Mouse (Mus musculus) left cerebral cortex, postnatal 10 days (tissue): Measurements from ENCODE around the gene Olfr710. TPM values are rescaled to one million over a fixed set of nuclear protein-coding genes. Genes with fewer than 3 reads are reported as not detected.
"Not testable (repeated sequence)": the region's sequence is repeated elsewhere in the genome, so short reads cannot be mapped to it uniquely, and the experiment has no call there.

Experiments
- DNase-seq, 2 experiments: peaks; one replicate each; pipeline ENCODE4 v3.0.0; 2021 to 2022; ENCODE audit warnings: low spot score in 2 of 2, mixed read lengths in 1 of 2; ENCODE audit errors: extremely low spot score in 1 of 2
- intact Hi-C: fragments of 180-260 bp; cut with DNase I; formaldehyde crosslinking; loops from one replicate; pipeline ENCODE4 v1.15.1; 2025
- total RNA-seq, 2 experiments: library from RNA; stranded (reverse); gene quantifications; 2 replicates each; pipeline ENCODE4 v1.2.3; 2021

Gene Olfr710
- not detected for total RNA-seq

DNA sequence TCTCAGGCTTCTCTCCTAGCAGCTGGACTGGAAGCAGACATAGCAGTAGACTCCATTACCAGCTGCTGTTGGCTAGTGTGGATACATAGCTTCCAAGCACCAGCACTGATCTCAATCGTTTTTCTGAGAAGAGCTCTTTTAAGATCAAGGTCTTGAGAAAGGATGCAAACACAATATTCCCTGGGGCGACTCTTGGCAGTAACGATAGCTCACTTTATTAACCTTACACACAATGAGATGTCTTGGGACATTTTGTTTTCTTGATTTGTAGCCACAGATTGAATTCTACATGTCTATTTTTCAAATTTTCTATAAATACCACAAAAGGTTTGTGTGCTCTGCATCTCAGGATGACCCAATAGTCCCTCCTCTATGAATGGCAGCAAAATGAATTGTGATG is at the start of gene Olfr710:
Gene Olfr710 (minus strand): TSS at position 101 of the 400 bp plus-strand sequence.
- DNase-seq: no peak
- intact Hi-C loops: no loop called here

DNA sequence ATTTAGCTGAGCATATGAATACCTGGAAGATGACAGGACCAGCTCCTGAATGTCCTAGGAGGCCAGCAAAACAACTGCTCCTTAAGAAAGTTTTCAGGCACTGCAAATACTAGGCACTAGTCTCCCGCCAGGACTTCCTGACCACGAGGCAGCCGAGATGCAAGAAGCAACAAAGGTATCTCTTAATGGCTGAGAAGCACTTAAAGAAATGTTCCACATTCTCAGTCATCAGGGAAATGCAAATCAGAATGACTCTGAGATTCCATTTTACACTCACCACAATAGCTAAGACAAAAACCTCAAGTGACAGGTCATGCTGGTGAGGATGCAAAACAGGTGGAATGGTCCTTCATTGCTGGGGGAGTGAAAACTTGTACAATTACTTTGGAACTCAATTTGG is 37.1 kb upstream of the Olfr710 start:
- intact Hi-C loops: no loop called here

DNA sequence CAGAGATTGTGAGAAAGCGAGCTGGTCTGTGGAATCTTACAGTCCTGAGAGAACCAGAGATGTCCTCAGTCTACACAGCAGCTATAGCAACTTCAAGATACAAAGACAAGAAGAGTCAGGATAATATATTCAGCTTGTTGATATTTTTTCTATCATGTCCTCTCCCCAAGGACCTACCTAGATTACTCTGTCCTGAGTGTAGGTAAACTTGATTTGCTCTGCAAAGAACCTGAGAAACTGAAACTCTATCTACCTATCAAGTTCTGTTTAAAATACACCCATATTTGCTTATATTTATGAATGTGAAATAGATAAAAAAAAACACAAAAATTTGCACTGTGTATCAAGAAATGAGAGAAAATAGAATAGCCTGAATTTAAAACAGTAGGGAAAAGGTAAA is 27.2 kb upstream of the Olfr710 start, which contains the start of gene Olfr711:
Gene Olfr711 (minus strand): TSS at position 101 of the 400 bp plus-strand sequence.
- intact Hi-C loops: no loop called here
- DNase-seq: no peak

More for the DNA sequence above, 37.1 kb upstream of the Olfr710 start:
- no peak for DNase-seq

DNA sequence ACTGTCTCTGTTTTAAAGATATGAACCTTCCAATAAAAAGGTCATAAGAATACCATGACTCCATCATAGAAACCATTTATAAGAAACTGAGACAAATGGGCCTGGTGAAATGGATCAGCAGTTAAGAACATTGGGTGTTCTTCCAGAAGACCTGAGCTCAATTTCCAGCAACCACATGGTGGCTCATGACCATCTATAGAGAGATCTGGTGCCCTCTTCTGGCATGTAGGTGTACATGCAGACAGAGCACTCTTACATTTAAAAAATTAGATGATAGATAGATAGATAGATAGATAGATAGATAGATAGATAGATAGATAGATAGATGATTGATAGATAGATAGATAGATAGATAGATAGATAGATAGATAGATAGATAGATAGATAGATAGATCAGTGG is 19.4 kb upstream of the Olfr710 start:
- DNase-seq, intact Hi-C loops: not testable (repeated sequence)

- intact Hi-C loops: no loop called here
- DNase-seq: no peak
These were observed 15.7 kb upstream of the Olfr710 start, which contains the start of gene Olfr6 for GRCm38 (mm10) chr7:106963837-106964236. TSS of gene Olfr6 (minus strand) at chr7:106963937.

DNA sequence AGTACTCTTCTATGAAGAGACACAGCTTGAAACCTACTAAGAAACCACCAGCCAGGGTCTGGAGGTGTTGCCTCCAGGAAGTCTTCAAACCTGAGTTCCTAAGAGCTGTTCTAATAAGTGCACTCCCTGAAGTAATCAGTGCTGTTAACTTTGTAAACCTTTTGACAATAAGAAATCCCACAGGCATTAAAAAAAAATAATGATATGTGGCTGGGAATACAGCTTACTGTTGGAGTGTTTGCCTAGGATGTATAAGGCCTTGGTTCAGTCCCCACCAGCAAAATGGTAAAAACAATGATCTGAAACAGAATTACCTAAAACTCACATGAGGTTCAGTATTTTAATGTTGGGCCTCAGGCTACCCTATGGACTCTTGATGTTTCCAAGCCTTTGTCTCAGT is 16.0 kb downstream of the Olfr710 start, which contains the start of gene Olfr709-ps1:
Gene Olfr709-ps1 (minus strand): TSS at position 101 of the 400 bp plus-strand sequence.
- no peak for DNase-seq
- intact Hi-C loops: no loop called here

- intact Hi-C loops: not testable (repeated sequence)
- DNase-seq: peak in 1 of 2 experiments; percentile 21
These were observed 27.2 kb downstream of the Olfr710 start for GRCm38 (mm10) chr7:106920961-106921360.

GRCm38 (mm10) chr7:106907676-106908075 is 40.4 kb downstream of the Olfr710 start, which contains the start of gene Olfr1532-ps1:
TSS of gene Olfr1532-ps1 (plus strand) at chr7:106908001.
- intact Hi-C loops: no loop called here
- no peak for DNase-seq

DNA sequence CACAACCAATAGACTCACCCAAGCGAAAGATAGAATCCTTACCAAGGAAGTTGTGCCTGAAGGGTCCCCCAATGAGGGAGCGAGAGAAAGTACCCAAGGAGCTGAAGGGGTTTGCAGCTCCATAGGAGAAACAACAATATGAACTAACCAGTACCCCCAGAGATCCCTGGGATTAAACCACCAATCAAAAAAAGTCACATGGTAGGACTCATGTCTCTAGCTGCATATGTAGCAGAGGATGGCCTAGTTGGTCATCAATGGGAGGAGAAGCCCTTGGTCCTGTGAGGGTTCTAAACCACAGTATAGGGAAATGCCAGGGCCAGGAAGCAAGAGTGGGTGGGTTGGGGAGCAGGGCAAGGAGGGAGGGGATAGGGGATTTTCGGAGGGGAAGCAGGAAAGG is 47.0 kb downstream of the Olfr710 start, which contains the start of gene Olfr707:
Gene Olfr707 (minus strand): TSS at position 101 of the 400 bp plus-strand sequence.
- DNase-seq, intact Hi-C loops: not testable (repeated sequence)

Other genes starting within 250 kb of the Olfr710 start
- not detected for gene Olfr695, start 231.9 kb downstream of the Olfr710 start, total RNA-seq
- not detected for gene Olfr697, start 205.9 kb downstream of the Olfr710 start, total RNA-seq
- gene Olfr698, start 192.9 kb downstream of the Olfr710 start, total RNA-seq: not detected
- not detected for gene Olfr699, start 155.1 kb downstream of the Olfr710 start, total RNA-seq
- gene Olfr700, start 139.5 kb downstream of the Olfr710 start, total RNA-seq: not detected
- not detected for gene Olfr701, start 134.2 kb downstream of the Olfr710 start, total RNA-seq
- gene Olfr702, start 114.4 kb downstream of the Olfr710 start, total RNA-seq: not detected
- gene Olfr703, start 105.0 kb downstream of the Olfr710 start, total RNA-seq: not detected
- not detected for gene Olfr704, start 85.1 kb downstream of the Olfr710 start, total RNA-seq
- not detected for gene Olfr705, start 71.4 kb downstream of the Olfr710 start, total RNA-seq
- not detected for gene Olfr706, start 60.1 kb downstream of the Olfr710 start, total RNA-seq
- gene Olfr707, start 47.1 kb downstream of the Olfr710 start, total RNA-seq: not detected
- gene Olfr1532-ps1, start 40.3 kb downstream of the Olfr710 start, total RNA-seq: not detected
- gene Olfr709-ps1, start 16.1 kb downstream of the Olfr710 start, total RNA-seq: not detected
- not detected for gene Olfr6, start 15.6 kb upstream of the Olfr710 start, total RNA-seq
- gene Olfr711, start 27.1 kb upstream of the Olfr710 start, total RNA-seq: not detected
- gene Olfr2, start 57.8 kb upstream of the Olfr710 start, total RNA-seq: not detected
- not detected for gene Olfr713, start 82.9 kb upstream of the Olfr710 start, total RNA-seq
- gene Olfr714, start 122.7 kb upstream of the Olfr710 start, total RNA-seq: not detected
- not detected for gene Olfr17, start 144.9 kb upstream of the Olfr710 start, total RNA-seq
- not detected for gene Olfr715b, start 162.1 kb upstream of the Olfr710 start, total RNA-seq
- not detected for gene Olfr715, start 182.8 kb upstream of the Olfr710 start, total RNA-seq
- not detected for gene Olfr716, start 190.0 kb upstream of the Olfr710 start, total RNA-seq
- gene Nlrp14, start 218.7 kb upstream of the Olfr710 start, total RNA-seq: not detected